Mouse (Mus musculus): ENCODE results near the gene Sox21. TPM values are rescaled to one million over a fixed set of nuclear protein-coding genes. Genes with fewer than 3 reads are reported as not detected.

The Sox21 gene
- total RNA-seq (2021), result under 1 TPM; 0.11 to 0.17 TPM
- long read RNA-seq, experiment 1, result 0 reads
- long read RNA-seq, experiment 2, result 0 reads

GRCm38 (mm10) chr14:118236886-118237289 lies at the start of gene Sox21:
Gene Sox21, minus strand, starts transcription at chr14:118237030.
- DNase-seq (ENCODE audit: low spot score in 2 of 2), result no peak

DNA sequence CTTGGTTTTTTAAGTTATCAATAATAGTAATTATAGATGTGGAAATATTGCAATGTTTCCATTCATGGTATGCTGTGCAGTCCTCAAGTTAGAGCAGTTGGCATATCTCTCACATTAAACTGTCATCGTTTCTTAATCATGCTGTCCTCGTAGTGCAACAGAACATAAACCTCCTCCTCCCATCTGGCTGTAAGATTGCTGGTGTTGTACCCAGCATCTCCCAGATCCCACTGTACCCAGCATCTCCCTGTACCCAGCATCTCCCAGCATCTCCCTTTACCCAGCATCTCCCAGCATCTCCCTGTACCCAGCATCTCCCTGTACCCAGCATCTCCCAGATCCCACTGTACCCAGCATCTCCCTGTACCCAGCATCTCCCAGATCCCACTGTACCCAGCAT lies 49.3 kb upstream of the Sox21 start:
- DNase-seq (ENCODE audit: low spot score in 2 of 2), result no peak

DNA sequence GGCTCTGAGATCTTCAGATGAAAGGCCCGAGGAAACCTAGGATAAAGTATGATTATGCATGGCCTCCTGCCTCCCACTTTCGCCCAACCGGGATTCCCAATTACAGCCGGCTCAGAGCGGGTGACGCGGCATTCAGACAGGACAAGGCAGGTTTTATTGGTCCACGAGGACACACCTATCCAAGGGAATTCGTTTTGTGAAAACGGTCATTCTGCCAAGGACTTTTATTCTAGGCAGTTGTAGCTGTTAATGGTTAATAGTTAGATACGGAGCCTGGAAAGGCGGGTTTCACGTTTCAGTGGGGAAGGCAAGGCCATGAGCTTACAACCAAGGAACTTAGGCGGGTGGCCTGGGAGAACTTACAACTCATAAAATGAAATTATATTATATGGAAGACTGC lies 46.1 kb upstream of the Sox21 start:
- no peak for DNase-seq (ENCODE audit: low spot score in 2 of 2)

- DNase-seq (ENCODE audit: low spot score in 2 of 2), result no peak
These were observed 45.4 kb upstream of the Sox21 start for GRCm38 (mm10) chr14:118282272-118282671.

- DNase-seq (ENCODE audit: low spot score in 2 of 2), result no peak
These were observed 41.1 kb upstream of the Sox21 start for GRCm38 (mm10) chr14:118277704-118278498.

- no peak for DNase-seq (ENCODE audit: low spot score in 2 of 2)
These were observed 36.0 kb upstream of the Sox21 start for GRCm38 (mm10) chr14:118272594-118273555.

- DNase-seq (ENCODE audit: low spot score in 2 of 2), result no peak
These were observed 32.0 kb upstream of the Sox21 start for GRCm38 (mm10) chr14:118268849-118269248.

GRCm38 (mm10) chr14:118266660-118267059 lies 29.8 kb upstream of the Sox21 start, which contains the start of gene Gm9376:
Gene Gm9376, plus strand, starts transcription at chr14:118266960.
- no peak for DNase-seq (ENCODE audit: low spot score in 2 of 2)

DNA sequence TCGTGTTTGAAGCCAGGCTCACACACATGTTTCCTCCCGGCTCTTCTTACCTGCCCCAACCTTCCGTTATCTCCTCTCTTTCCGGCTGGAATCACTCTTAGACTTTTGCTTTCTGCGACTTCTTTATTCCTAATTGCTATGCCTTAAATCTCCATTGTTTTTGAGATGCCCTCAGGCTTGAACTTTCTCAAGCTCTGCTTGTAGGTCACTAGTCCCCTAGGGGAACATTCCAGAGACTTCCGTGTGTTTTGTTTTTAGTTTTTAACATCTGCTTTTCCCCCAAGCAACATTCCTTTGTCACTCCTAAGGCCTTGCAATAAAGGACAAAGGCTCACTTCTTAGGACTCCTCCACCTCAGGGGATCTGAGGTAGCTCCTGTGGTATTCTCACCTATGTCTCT lies 16.6 kb upstream of the Sox21 start:
- no peak for DNase-seq (ENCODE audit: low spot score in 2 of 2)

DNA sequence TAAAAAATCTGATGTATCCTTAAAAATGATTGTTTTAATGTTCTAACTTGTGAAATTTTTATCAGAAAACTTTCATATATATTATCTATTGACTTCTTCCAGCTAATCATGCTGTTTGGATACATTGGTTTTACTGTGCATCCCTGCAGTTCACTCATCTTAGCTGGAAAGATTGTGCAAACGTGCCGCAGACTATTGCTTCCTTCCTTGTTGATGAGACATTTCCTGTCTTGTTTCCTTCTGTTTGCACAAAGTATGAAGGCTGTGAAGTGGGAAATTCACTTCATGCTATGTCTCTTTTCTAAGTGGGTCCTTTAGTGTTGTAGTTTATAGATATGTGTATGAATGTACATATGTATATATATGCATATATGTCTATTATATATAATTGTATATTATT lies 4.6 kb upstream of the Sox21 start:
- no peak for DNase-seq (ENCODE audit: low spot score in 2 of 2)

GRCm38 (mm10) chr14:118239351-118239750 lies 2.5 kb upstream of the Sox21 start:
- no peak for DNase-seq (ENCODE audit: low spot score in 2 of 2)

- no peak for DNase-seq (ENCODE audit: low spot score in 2 of 2)
These were observed 956 bp upstream of the Sox21 start for GRCm38 (mm10) chr14:118237786-118238185.

DNA sequence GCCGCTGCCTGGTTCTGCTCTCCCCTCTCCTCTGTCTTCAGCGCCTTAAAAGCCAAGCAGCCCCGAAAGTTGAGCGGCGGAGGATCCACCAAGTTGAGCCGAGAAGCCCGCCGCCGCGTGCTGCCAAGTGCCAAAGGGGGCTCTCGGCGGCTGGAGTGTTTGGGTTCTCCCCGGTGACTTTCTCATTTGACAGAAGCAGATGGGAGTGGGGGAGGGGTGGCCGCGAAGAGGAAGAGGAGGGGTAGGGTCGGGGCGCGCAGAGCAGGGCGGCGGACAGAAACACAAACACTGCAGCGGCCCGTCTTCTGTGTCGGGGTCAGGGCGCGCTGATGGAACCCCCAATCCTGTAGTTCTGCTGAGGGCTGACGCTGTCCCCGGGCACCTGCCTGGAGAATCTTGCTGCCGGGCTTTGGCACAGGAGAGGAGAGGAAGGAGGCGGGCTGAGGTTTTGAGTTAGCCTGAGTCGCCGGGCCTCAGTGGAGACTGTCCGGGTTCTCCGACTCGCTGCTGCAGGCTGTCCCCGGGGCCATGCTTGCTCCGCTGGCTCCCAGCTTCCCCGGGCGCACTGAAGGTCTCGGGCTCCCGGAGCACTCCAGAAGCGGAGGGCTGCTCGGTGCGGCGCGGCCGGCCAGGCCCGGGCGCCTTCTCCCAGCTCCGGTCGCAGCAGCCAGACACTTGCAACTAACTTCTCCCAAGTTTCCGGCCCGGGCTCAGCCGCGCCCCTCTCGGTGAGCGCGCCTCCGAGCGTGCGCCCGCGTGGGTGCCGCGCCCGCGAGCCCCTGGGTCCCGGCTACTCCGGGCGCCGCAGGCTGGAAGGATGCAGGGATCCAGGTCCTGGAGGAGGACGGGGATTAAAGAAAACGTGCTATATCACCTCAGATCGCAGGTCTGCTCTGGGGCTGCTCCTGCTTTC lies 601 bp downstream of the Sox21 start:
- DNase-seq (ENCODE audit: low spot score in 2 of 2), result no peak

DNA sequence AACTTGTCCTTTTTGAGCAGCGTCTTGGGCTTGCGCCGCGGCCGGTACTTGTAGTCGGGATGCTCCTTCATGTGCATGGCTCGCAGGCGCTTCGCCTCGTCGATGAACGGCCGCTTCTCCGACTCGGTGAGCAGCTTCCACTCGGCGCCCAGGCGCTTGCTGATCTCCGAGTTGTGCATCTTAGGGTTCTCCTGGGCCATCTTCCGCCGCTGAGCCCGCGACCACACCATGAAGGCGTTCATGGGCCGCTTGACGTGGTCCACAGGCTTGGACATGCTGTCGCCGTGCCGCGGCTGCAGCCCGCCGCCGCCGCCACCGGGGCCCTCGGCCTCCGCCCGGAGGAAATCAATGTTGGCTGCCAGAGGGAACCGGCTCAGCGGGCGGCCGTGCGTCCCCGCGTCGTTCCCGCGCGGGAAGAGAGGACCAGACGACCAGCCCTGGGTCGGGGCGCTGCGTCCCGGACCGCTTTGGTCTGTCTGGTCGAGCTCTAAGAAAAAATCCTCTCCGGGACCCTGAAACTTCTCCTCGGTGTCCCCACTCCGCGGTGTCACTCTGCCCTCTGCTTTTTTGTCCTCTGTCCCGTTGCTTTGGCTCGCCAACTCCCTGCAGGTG lies 1.4 kb downstream of the Sox21 start:
- DNase-seq (ENCODE audit: low spot score in 2 of 2), result no peak

DNA sequence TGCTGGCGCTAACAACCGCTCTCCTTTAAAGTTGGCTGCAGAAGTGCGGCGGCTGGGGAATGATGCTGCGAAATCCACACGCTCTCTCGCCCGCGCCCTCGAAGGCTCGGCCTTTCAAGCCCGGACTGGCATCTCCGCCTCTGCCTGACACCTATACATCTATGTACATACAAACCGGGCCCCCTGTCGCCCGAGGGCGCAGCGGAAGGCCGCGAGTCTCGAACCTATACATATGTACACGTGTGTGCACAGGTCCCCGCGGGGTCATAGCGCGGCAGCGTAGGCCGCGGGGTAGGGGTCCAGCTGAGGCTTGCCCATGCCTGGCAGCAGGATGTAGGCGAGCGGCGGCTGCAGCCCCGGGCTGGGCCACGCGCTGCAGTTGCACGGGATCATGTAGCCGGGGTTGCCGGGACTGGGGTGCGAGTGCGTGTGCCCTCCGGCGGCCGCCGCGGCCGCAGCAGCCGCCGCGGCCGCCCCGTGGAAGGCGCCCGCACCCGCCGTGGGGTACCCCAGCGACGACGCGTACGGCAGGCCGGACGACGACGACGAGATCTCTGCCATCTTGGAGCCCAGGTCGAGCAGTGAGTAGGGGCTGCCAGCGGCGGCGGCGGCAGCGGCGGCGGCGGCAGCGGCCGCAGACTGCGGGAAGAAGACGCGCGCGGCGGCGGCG lies 2.2 kb downstream of the Sox21 start:
- no peak for DNase-seq (ENCODE audit: low spot score in 2 of 2)

- DNase-seq (ENCODE audit: low spot score in 2 of 2), result no peak
These were observed 2.9 kb downstream of the Sox21 start for GRCm38 (mm10) chr14:118233786-118234540.

DNA sequence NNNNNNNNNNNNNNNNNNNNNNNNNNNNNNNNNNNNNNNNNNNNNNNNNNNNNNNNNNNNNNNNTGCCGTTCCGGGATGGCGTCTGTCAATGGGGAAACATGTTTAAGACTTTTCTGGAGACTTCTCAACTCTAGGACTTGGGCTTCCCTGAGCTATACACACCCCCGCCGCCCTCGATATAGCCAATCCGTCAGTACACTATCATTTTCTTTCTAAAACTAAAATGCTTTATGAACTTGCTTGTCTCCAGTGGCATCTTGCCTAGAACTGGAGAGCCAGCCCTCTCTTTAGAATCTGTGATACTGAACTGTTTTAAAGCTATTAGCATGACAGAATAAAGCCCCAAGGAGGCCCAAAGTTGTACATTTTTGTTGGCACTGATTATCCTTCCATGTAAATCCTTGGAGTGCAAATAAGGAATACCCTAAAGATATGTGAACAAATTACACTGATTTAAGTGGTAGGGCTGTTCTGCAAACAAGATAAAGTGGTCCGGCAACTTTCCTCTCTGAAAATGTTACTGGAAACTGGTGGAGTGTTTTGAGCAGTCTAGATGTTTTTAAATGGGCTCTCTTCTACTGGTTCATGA lies 4.4 kb downstream of the Sox21 start:
- no peak for DNase-seq (ENCODE audit: low spot score in 2 of 2)

- DNase-seq (ENCODE audit: low spot score in 2 of 2), result no peak
These were observed 10.2 kb downstream of the Sox21 start for GRCm38 (mm10) chr14:118226471-118227155.

All from adrenal gland, postnatal 4 days (tissue).